Mouse (Mus musculus) MEL (cell line): Measurements from ENCODE around the gene Fos. TPM values are rescaled to one million over a fixed set of nuclear protein-coding genes. Genes with fewer than 3 reads are reported as not detected.

Experiments
- DNase-seq: peaks from one replicate; pipeline ENCODE4 v3.0.0; 2011; ENCODE audit warnings: low read depth, low spot score
- H3K27ac ChIP-seq: 2 replicates; pipeline ENCODE4 v1.5.1; 2012; ENCODE audit warnings: low read depth, mild to moderate bottlenecking, control low read depth, low read length, moderate library complexity; ENCODE audit not compliant: control insufficient read depth
- H3K27me3 ChIP-seq, 2 experiments: fragments of 150-350 bp in 1 of 2; sonication (generic) in 1 of 2; 2 replicates each; pipeline ENCODE4 v1.6.1; 2012; ENCODE audit warnings: low read length in 2 of 2, mild to moderate bottlenecking in 2 of 2, improper control_type of control experiment in 1 of 2, moderate library complexity in 1 of 2; ENCODE audit not compliant: insufficient read depth in 2 of 2, control insufficient read depth in 1 of 2
- H3K36me3 ChIP-seq, 2 experiments: 2 replicates each; pipeline ENCODE4 v1.6.1; 2012 to 2014; ENCODE audit warnings: low read length in 2 of 2, improper control_type of control experiment in 1 of 2, inconsistent platforms in 1 of 2, mild to moderate bottlenecking in 1 of 2; ENCODE audit not compliant: insufficient read depth in 2 of 2, control insufficient read depth in 1 of 2
- H3K4me1 ChIP-seq, 2 experiments: fragments of 150-350 bp in 1 of 2; sonication (generic) in 1 of 2; 2 replicates each; pipeline ENCODE4 v1.6.1; 2012; ENCODE audit warnings: low read length in 2 of 2, improper control_type of control experiment in 1 of 2, mild to moderate bottlenecking in 1 of 2; ENCODE audit not compliant: insufficient read depth in 2 of 2, control insufficient read depth in 1 of 2
- H3K4me3 ChIP-seq, 2 experiments: fragments of 150-350 bp in 1 of 2; sonication (generic) in 1 of 2; 2 replicates each; pipeline ENCODE4 v1.5.1; 2012; ENCODE audit warnings: low read depth in 2 of 2, low read length in 2 of 2, mild to moderate bottlenecking in 2 of 2, moderate library complexity in 2 of 2, control low read depth in 1 of 2, improper control_type of control experiment in 1 of 2; ENCODE audit not compliant: control insufficient read depth in 1 of 2, insufficient read depth in 1 of 2
- H3K79me2 ChIP-seq: 2 replicates; pipeline ENCODE4 v1.6.1; 2012; ENCODE audit warnings: mild to moderate bottlenecking, low read length, moderate library complexity; ENCODE audit not compliant: control insufficient read depth, poor library complexity, insufficient read depth
- H3K9ac ChIP-seq: 2 replicates; pipeline ENCODE4 v1.6.1; 2012; ENCODE audit warnings: low read depth, mild to moderate bottlenecking, control low read depth, low read length, moderate library complexity; ENCODE audit not compliant: control insufficient read depth, poor library complexity, severe bottlenecking
- H3K9me3 ChIP-seq: fragments of 150-350 bp; sonication (generic); replicated peaks from 2 replicates; pipeline ENCODE4 v1.6.1; 2012; ENCODE audit warnings: mild to moderate bottlenecking, low read length, improper control_type of control experiment, moderate library complexity; ENCODE audit not compliant: insufficient read depth
- CHD2 ChIP-seq: IDR thresholded peaks from 2 replicates; pipeline ENCODE4 v1.6.1; 2011; ENCODE audit warnings: low read length, improper control_type of control experiment
- GABPA ChIP-seq: IDR thresholded peaks from 2 replicates; pipeline ENCODE4 v1.6.1; 2012; ENCODE audit warnings: low read depth, mild to moderate bottlenecking, inconsistent platforms, low read length, improper control_type of control experiment, moderate library complexity
- HCFC1 ChIP-seq: IDR thresholded peaks from 2 replicates; pipeline ENCODE4 v1.6.1; 2012; ENCODE audit warnings: low read depth, mild to moderate bottlenecking, inconsistent platforms, low read length, improper control_type of control experiment, moderate library complexity
- MAFK ChIP-seq: IDR thresholded peaks from 2 replicates; pipeline ENCODE4 v1.6.1; 2011; ENCODE audit warnings: low read depth, mild to moderate bottlenecking, low read length, improper control_type of control experiment, borderline replicate concordance
- MAX ChIP-seq: IDR thresholded peaks from 2 replicates; pipeline ENCODE4 v1.6.1; 2011; ENCODE audit warnings: low read length, improper control_type of control experiment
- MAZ ChIP-seq: IDR thresholded peaks from 2 replicates; pipeline ENCODE4 v1.6.1; 2012; ENCODE audit warnings: low read depth, mild to moderate bottlenecking, inconsistent platforms, low read length, improper control_type of control experiment
- MEF2A ChIP-seq: IDR thresholded peaks from 2 replicates; pipeline ENCODE4 v1.6.1; 2014; ENCODE audit warnings: low read depth, mild to moderate bottlenecking, inconsistent platforms, low read length, improper control_type of control experiment; ENCODE audit not compliant: poor library complexity, insufficient replicate concordance, severe bottlenecking; ENCODE audit errors: extremely low read depth
- MYB ChIP-seq: IDR thresholded peaks from 2 replicates; pipeline ENCODE4 v1.6.1; 2011; ENCODE audit warnings: mild to moderate bottlenecking, low read depth, low read length, improper control_type of control experiment
- POLR2A ChIP-seq, 2 experiments: IDR thresholded peaks; 2 replicates each; pipeline ENCODE4 v1.6.1; 2011 to 2012; ENCODE audit warnings: low read length in 2 of 2, mild to moderate bottlenecking in 2 of 2, control low read depth in 1 of 2, improper control_type of control experiment in 1 of 2, low read depth in 1 of 2, moderate library complexity in 1 of 2; ENCODE audit not compliant: control insufficient read depth in 1 of 2, insufficient read depth in 1 of 2, poor library complexity in 1 of 2
- POLR2AphosphoS2 ChIP-seq: IDR thresholded peaks from 2 replicates; pipeline ENCODE4 v1.6.1; 2011; ENCODE audit warnings: low read length, improper control_type of control experiment
- RAD21 ChIP-seq: IDR thresholded peaks from 2 replicates; pipeline ENCODE4 v1.6.1; 2011; ENCODE audit warnings: mild to moderate bottlenecking, low read depth, low read length, improper control_type of control experiment
- TAL1 ChIP-seq: IDR thresholded peaks from 2 replicates; pipeline ENCODE4 v1.6.1; 2012; ENCODE audit warnings: mild to moderate bottlenecking, inconsistent platforms, low read length, moderate library complexity, mixed read lengths
- TCF12 ChIP-seq: IDR thresholded peaks from 2 replicates; pipeline ENCODE4 v1.6.1; 2014; ENCODE audit warnings: low read depth, mild to moderate bottlenecking, inconsistent platforms, low read length, improper control_type of control experiment, moderate library complexity
- UBTF ChIP-seq: IDR thresholded peaks from 2 replicates; pipeline ENCODE4 v1.6.1; 2012; ENCODE audit warnings: low read depth, mild to moderate bottlenecking, inconsistent platforms, low read length, improper control_type of control experiment, moderate library complexity, borderline replicate concordance; ENCODE audit not compliant: insufficient read depth
- ZKSCAN1 ChIP-seq: IDR thresholded peaks from 2 replicates; pipeline ENCODE4 v1.6.1; 2012; ENCODE audit warnings: low read depth, mild to moderate bottlenecking, inconsistent platforms, low read length, improper control_type of control experiment, moderate library complexity
- ZNF384 ChIP-seq: IDR thresholded peaks from 2 replicates; pipeline ENCODE4 v1.6.1; 2012; ENCODE audit warnings: low read depth, mild to moderate bottlenecking, inconsistent platforms, low read length, improper control_type of control experiment
- polyA plus RNA-seq, 2 experiments: library from polyadenylated mRNA; stranded (reverse) in 1 of 2; unstranded in 1 of 2; fragments of >175 nt in 1 of 2; fragments of >200 nt in 1 of 2; gene quantifications; 2 replicates each; pipeline versions ENCODE4 v1.2.1 to v1.2.4; 2012; ENCODE audit warnings: low replicate concordance in 2 of 2, low read depth in 1 of 2; ENCODE audit not compliant: insufficient read length in 2 of 2, insufficient read depth in 1 of 2, missing spikeins in 1 of 2
- total RNA-seq: library from RNA; depleted of rRNA; stranded (reverse); fragments of 300-350 nt; gene quantifications from 2 replicates; pipeline ENCODE4 v1.2.3, GENCODE M21; 2012

The Fos gene
- total and polyA plus RNA-seq, 3 experiments, result 0.81 to 1.4 TPM; not detected in 1

GRCm38 (mm10) chr12:85462802-85463201, 10.9 kb upstream of the Fos start:
- no peaks in the 10 kb centered on the region for H3K79me2 ChIP-seq
- no peaks in the 10 kb centered on the region; a peak in 1 of 4 replicates for H3K36me3 ChIP-seq
- no peak overlapping the region for H3K9ac ChIP-seq
- H3K27ac ChIP-seq, result no peak overlapping the region
- H3K4me3 ChIP-seq, result no peak overlapping the region
- H3K4me1 ChIP-seq, result peaks cover 0 to 7% of the 10 kb centered on the region in 2 experiments; a peak in 1 of 4 replicates
- DNase-seq, result no peak
- H3K9me3 ChIP-seq, result no peaks in the 10 kb centered on the region
- H3K27me3 ChIP-seq, result peaks cover 8 to 10% of the 10 kb centered on the region in 2 experiments
- no peak for TF ChIP-seq CHD2
- no peak for TF ChIP-seq ZNF384
- no peak for TF ChIP-seq MYB
- TF ChIP-seq RAD21, result no peak
- no peak for TF ChIP-seq TCF12
- TF ChIP-seq POLR2AphosphoS2, result no peak
- TF ChIP-seq POLR2A (IDR thresholded peaks at IDR 0.05; ENCODE audit: control insufficient read depth in 1 of 2, insufficient read depth in 1 of 2, low read depth in 1 of 2, low read length in 2 of 2, poor library complexity in 1 of 2), result no peak
- TF ChIP-seq UBTF, result no peak
- TF ChIP-seq MAX, result no peak
- TF ChIP-seq MEF2A, result no peak

GRCm38 (mm10) chr12:85464431-85464830, 9.3 kb upstream of the Fos start:
- no peak for TF ChIP-seq MAFK
- TF ChIP-seq TAL1, result no peak
- TF ChIP-seq GABPA, result no peak
- TF ChIP-seq MAZ, result no peak
- TF ChIP-seq ZKSCAN1, result no peak
- TF ChIP-seq MYB, result no peak
- TF ChIP-seq HCFC1, result no peak
- TF ChIP-seq POLR2AphosphoS2, result no peak
- no peak for TF ChIP-seq RAD21
- TF ChIP-seq UBTF, result no peak
- TF ChIP-seq POLR2A (IDR thresholded peaks at IDR 0.05; ENCODE audit: control insufficient read depth in 1 of 2, insufficient read depth in 1 of 2, low read depth in 1 of 2, low read length in 2 of 2, poor library complexity in 1 of 2), result no peak
- peaks cover 8 to 10% of the 10 kb centered on the region in 2 experiments for H3K27me3 ChIP-seq

More at GRCm38 (mm10) chr12:85464431-85464830, 9.3 kb upstream of the Fos start:
- Histone ChIP-seq H3K36me3 (peaks cover 0 to 2% of the 10 kb centered on the region in 2 experiments; a peak in 1 of 4 replicates), H3K9me3 (no peaks in the 10 kb centered on the region), H3K4me3 (no peak overlapping the region), H3K9ac (no peak overlapping the region), H3K79me2 (no peaks in the 10 kb centered on the region), H3K27ac (no peak overlapping the region), H3K4me1 (peaks cover 0 to 17% of the 10 kb centered on the region in 2 experiments; a peak in 3 of 4 replicates)
- no peak for DNase-seq
